ENCODE assay signal across 24 mouse cellular contexts in the genomic region with DNA sequence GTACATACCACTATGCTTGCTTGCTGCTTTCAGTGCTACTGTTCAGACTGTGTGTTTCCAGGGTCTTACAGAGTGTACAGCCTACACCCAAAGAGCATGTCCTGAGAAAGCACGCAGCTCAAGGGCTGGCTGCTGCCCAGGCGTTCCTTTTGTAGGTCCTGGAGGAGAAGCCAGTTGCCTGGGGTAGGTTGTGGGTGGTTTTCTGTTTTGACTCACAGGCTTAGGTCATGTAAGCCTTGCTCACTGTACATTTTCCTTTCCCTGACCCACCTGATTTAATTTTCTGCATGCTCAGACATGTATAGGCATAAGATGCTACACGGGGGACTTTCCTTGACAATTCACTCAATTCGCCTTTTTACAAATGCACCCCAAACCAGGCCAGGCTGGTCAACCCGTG.
DNase-seq lines count a peak whose midpoint lies in the region; ATAC-seq and TF ChIP-seq lines count a peak whose summit lies in the region.
"Had no signal": no experiment of that assay in that cellular context is flagged by ENCODE, and none has a peak within 500 bp of the region (broad histone marks: within the 10 kb centered on the region; RNA-seq: fewer than 3 reads in every experiment).

No protein-coding gene starts in this region.

- no peak overlapping the region for H3K4me2 ChIP-seq in CH12.LX (ENCODE audit: insufficient read depth, low read depth, poor library complexity, severe bottlenecking)

- H3K4me1 ChIP-seq in CH12.LX (ENCODE audit: control insufficient read depth in 1 of 2, insufficient read depth in 2 of 2) = peaks cover 0 to 4% of the 10 kb centered on the region in 2 experiments; a peak in 2 of 4 replicates

- H3K9ac ChIP-seq in CH12.LX (ENCODE audit: insufficient read depth, low read depth) = no peak overlapping the region

- no peaks in the 10 kb centered on the region for H3K27me3 ChIP-seq in CH12.LX (replicated peaks)

- peak; percentile 43; the same call in 1 of the 2 replicates for TF ChIP-seq EP300 in CH12.LX (IDR thresholded peaks at IDR 0.05; ENCODE audit: low read length)

- TF ChIP-seq RAD21 in CH12.LX (IDR thresholded peaks at IDR 0.05; ENCODE audit: low read depth, low read length) = no peak

- no peak overlapping the region for H3K4me3 ChIP-seq in CH12.LX (replicated peaks in 1 of 3; ENCODE audit: low read depth in 2 of 3, low read length in 2 of 3, poor library complexity in 1 of 3)

- dilution Hi-C loops in CH12.LX (cut with MboI; ENCODE audit: extremely low pct_ligation_motif_present, extremely low pct_unique_long_range_greater_than_20kb, low sequenced_read_pairs) = no loop called here

- no peaks in the 10 kb centered on the region for H3K36me3 ChIP-seq in CH12.LX (replicated peaks in 1 of 2; ENCODE audit: control insufficient read depth in 1 of 2, insufficient read depth in 1 of 2, low read length in 1 of 2)
- H3K36me3 ChIP-seq: G1E had no signal

- H3K9me3 ChIP-seq in CH12.LX (replicated peaks; ENCODE audit: low read length) = no peaks in the 10 kb centered on the region

- no peak for TF ChIP-seq CTCF in CH12.LX (conservative IDR thresholded peaks at IDR 0.05 in 1 of 2, IDR thresholded peaks at IDR 0.05 in 1 of 2; ENCODE audit: low read depth in 2 of 2, low read length in 2 of 2)

- H3K79me2 ChIP-seq in CH12.LX (replicated peaks; ENCODE audit: control insufficient read depth, extremely low read depth, insufficient read depth, poor library complexity, severe bottlenecking) = no peaks in the 10 kb centered on the region

- ATAC-seq in cerebellum, adult (ENCODE audit: insufficient number of reproducible peaks, low FRiP score, low TSS enrichment) = no peak
- ATAC-seq: activated CD4-positive, CD25-positive, alpha-beta regulatory T cell, adult 4 months; CD4-positive, CD25-positive, alpha-beta regulatory T cell, adult 4 months; Patski had no signal

- no peak overlapping the region for H3K27ac ChIP-seq in CH12.LX (ENCODE audit: insufficient read depth, low read depth)

- in situ Hi-C loops in CH12.LX (cut with MboI; ENCODE audit: low pct_ligation_motif_present, low pct_unique_long_range_greater_than_20kb, low sequenced_read_pairs) = no loop called here

- peak; percentile 20 for DNase-seq in 3T3-L1 (ENCODE audit: low read depth, low spot score)
- DNase-seq in CH12.LX (ENCODE audit: extremely low read depth) = no peak
- peak; percentile 50 for DNase-seq in fat pad, adult 2 months (ENCODE audit: extremely low read depth, low read depth, low spot score)
- DNase-seq in gonadal fat pad, adult 2 months (ENCODE audit: low read depth) = peak; percentile 34
- DNase-seq in liver = no peak
- no peak for DNase-seq in ovary, postnatal 36 days (ENCODE audit: low spot score)
- no peak for DNase-seq in embryo, embryonic 11 days
- DNase-seq: adrenal gland, adult 2 months; adrenal gland, adult 8-10 months; adrenal gland, postnatal 10 days; adrenal gland, postnatal 14 days; adrenal gland, postnatal 25 days; adrenal gland, postnatal 36 days; B cell, adult 2 months; cerebellum, adult 11 months; cerebellum, adult 11-12 months; cerebellum, adult 18-20 months; cerebellum, adult 2 months; cerebellum, adult 8-10 months had no signal

- no peak for TF ChIP-seq POLR2A in CH12.LX (IDR thresholded peaks at IDR 0.05; ENCODE audit: low read depth, low read length)

TF ChIP-seq in CH12.LX, 34 proteins besides CTCF, POLR2A, EP300 and RAD21:
- TF ChIP-seq BHLHE40 (IDR thresholded peaks at IDR 0.05; ENCODE audit: low read depth, low read length) = 0 out of 2 replicates have a peak, but pooled peaks have one; percentile 7
- no peak for TF ChIP-seq MAZ (IDR thresholded peaks at IDR 0.05; ENCODE audit: low read depth, low read length)
- peak; percentile 66; the same call in 1 of the 2 replicates for TF ChIP-seq IRF4 (IDR thresholded peaks at IDR 0.05; ENCODE audit: low read depth, low read length)
- TF ChIP-seq MYC (IDR thresholded peaks at IDR 0.05; ENCODE audit: low read depth, low read length) = no peak

Comparison
In these comparisons a context has a peak if more than half of its experiments do, and no peak if none do; other contexts are left out.
1. DNase-seq: peak in 3T3-L1 (single experiment), fat pad, adult 2 months (single experiment) and gonadal fat pad, adult 2 months (single experiment); none in CH12.LX (single experiment), liver (single experiment), ovary, postnatal 36 days (single experiment) and embryo, embryonic 11 days (single experiment).